Mouse (Mus musculus) embryonic facial prominence, embryonic 10.5 days (tissue): ENCODE data around the gene Fhod1. TPM values are rescaled to one million over a fixed set of nuclear protein-coding genes. Genes with fewer than 3 reads are reported as not detected.

Experiments used
- DNase-seq: peaks from one replicate; pipeline ENCODE4 v3.0.0-alpha.2; 2017; ENCODE audit warnings: low spot score
- H3K27ac ChIP-seq: fragments of 300-500 bp; sonication (generic); replicated peaks from 2 replicates; pipeline ENCODE4 v1.5.1; 2016; ENCODE audit warnings: mild to moderate bottlenecking
- H3K27me3 ChIP-seq: fragments of 300-500 bp; sonication (generic); replicated peaks from 2 replicates; pipeline ENCODE4 v1.6.1; 2016; ENCODE audit warnings: low read depth, mild to moderate bottlenecking; ENCODE audit not compliant: poor library complexity, severe bottlenecking
- H3K36me3 ChIP-seq: fragments of 300-500 bp; sonication (generic); replicated peaks from 2 replicates; pipeline ENCODE4 v1.6.1; 2016; ENCODE audit warnings: mild to moderate bottlenecking, moderate library complexity
- H3K4me1 ChIP-seq: fragments of 300-500 bp; sonication (generic); 2 replicates; pipeline ENCODE4 v1.6.1; 2016
- H3K4me3 ChIP-seq: fragments of 300-500 bp; sonication (generic); 2 replicates; pipeline ENCODE4 v1.5.1; 2016; ENCODE audit warnings: mild to moderate bottlenecking, moderate library complexity
- H3K9me3 ChIP-seq: fragments of 300-500 bp; sonication (generic); 2 replicates; pipeline ENCODE4 v1.6.1; 2016; ENCODE audit warnings: mild to moderate bottlenecking
- WGBS: fragments of 180-500 bp; shearing (Covaris S2); methylation state at CpG from one replicate; pipeline ENCODE4 v1.1.7; 2016; 5-methylcytosine and 5-hydroxymethylcytosine counted together
- polyA plus RNA-seq: library from polyadenylated mRNA; unstranded; fragments of >200 nt; fragmentation: Nextera tagmentation; extraction: Ambion mirVana; gene quantifications from 2 replicates; pipeline ENCODE4 v1.2.1, GENCODE M21; 2016

Fhod1 gene
- polyA plus RNA-seq, 1 experiment from 2014 or later, result 3.3 TPM

DNA sequence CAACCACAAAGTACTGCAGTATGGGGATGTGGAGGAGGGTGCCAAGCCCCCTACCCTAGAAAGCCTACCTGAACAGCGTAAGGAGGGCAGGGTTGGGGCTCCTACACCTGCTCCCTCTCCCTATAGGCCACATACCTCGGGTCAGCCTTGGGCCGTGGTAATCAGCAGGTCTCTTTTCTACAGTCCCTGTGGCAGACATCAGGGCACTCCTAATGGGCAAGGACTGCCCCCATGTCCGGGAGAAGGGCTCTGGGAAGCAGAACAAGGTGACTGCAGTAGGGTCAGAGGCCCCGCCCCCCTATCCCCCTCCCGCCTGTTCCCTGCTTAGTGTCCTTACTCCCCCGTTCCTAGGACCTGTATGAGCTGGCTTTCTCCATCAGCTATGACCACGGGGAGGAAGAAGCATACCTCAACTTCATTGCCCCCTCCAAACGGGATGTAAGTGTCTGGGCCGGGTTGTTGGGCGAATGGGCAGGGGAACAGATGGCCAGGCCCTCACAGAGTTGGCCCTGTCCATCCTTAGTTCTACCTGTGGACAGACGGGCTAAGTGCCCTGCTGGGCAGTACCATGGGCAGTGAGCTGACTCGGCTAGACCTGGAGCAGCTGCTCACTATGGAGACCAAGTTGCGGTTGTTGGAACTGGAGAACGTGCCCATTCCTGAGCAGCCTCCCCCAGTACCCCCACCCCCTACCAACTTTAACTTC lies 38.5 kb downstream of the Fhod1 start:
- 80% methylated on average over 15 of the region's 15 CpGs for WGBS
- H3K9me3 ChIP-seq, result no peaks in the 10 kb centered on the region
- H3K36me3 ChIP-seq, result peaks cover 87% of the 10 kb centered on the region
- H3K4me3 ChIP-seq, result no peak overlapping the region
- H3K4me1 ChIP-seq, result peaks cover 32% of the 10 kb centered on the region
- no peak overlapping the region for H3K27ac ChIP-seq
- H3K27me3 ChIP-seq, result no peaks in the 10 kb centered on the region
- no peak for DNase-seq

DNA sequence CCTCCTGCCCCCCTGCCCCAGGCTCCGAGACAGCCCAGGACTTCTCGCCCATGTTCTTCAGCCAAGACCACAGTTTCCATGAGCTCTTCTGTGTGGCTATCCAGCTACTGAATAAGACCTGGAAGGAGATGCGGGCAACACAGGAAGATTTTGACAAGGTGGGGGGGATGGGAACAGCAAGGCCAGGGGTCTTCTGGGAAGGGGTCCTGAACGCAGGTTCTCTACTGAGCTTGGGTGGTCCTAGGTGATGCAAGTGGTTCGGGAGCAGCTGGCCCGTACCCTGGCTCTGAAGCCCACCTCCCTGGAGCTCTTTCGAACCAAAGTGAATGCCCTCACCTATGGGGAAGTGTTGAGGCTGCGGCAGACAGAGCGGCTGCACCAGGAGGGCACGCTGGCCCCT lies 39.3 kb downstream of the Fhod1 start:
- H3K27ac ChIP-seq, result no peak overlapping the region
- no peaks in the 10 kb centered on the region for H3K9me3 ChIP-seq
- DNase-seq, result no peak
- H3K4me1 ChIP-seq, result peaks cover 27% of the 10 kb centered on the region
- no peaks in the 10 kb centered on the region for H3K27me3 ChIP-seq
- H3K36me3 ChIP-seq, result peaks cover 87% of the 10 kb centered on the region
- WGBS, result 94% methylated on average over 10 of the region's 10 CpGs
- no peak overlapping the region for H3K4me3 ChIP-seq

DNA sequence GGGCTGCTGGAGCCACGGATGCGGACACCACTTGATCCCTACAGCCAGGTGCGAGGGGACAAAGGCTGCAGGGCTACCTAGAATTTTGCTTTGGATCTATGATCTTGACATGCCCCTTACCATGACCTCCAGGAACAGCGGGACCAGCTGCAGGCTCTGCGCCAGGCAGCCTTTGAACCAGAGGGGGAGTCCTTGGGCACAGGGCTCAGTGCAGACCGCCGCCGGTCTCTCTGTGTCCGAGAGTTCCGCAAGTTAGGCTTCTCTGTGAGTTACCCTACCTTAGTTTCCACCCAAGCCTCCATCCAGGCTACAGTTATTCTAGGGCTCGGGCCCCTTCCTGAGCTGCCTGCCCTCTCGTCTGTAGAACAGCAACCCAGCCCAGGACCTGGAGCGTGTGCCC lies 40.1 kb downstream of the Fhod1 start:
- H3K4me1 ChIP-seq, result peaks cover 27% of the 10 kb centered on the region
- WGBS, result 93% methylated on average over 13 of the region's 13 CpGs
- peaks cover 87% of the 10 kb centered on the region for H3K36me3 ChIP-seq
- no peaks in the 10 kb centered on the region for H3K9me3 ChIP-seq
- H3K4me3 ChIP-seq, result no peak overlapping the region
- DNase-seq, result no peak
- no peaks in the 10 kb centered on the region for H3K27me3 ChIP-seq
- no peak overlapping the region for H3K27ac ChIP-seq

DNA sequence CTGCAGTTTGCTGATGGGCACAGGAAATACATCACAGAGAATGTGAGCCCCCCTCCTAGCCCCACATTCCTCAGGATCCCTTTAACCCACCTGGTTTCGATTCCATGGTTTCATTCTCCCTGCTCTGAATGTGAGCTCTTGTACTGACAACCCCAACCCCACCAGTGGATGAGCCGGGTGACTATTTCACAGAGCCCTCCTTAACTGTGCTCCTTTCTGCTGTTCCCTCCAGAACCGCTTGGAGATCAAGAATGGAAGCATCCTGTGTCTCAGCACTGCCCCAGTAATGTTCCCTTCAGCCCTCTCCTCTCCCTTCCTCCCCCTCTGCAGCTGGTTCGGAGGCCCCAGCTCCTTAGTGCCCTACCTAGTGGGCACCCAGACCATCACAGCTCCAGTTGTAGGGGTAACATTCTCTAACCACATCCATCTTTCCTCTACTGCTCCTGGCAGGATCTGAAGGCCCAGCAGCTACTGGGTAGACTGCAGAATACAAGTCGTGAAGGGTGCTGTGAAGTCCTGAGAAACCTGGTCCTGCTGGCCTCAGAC lies 41.5 kb downstream of the Fhod1 start:
- peak overlapping the region; percentile 80 for H3K27ac ChIP-seq
- WGBS, result 55% methylated on average over 5 of the region's 5 CpGs
- H3K27me3 ChIP-seq, result no peaks in the 10 kb centered on the region
- peaks cover 87% of the 10 kb centered on the region for H3K36me3 ChIP-seq
- no peaks in the 10 kb centered on the region for H3K9me3 ChIP-seq
- peaks cover 27% of the 10 kb centered on the region for H3K4me1 ChIP-seq
- DNase-seq, result no peak
- peak overlapping the region; percentile 53 for H3K4me3 ChIP-seq

DNA sequence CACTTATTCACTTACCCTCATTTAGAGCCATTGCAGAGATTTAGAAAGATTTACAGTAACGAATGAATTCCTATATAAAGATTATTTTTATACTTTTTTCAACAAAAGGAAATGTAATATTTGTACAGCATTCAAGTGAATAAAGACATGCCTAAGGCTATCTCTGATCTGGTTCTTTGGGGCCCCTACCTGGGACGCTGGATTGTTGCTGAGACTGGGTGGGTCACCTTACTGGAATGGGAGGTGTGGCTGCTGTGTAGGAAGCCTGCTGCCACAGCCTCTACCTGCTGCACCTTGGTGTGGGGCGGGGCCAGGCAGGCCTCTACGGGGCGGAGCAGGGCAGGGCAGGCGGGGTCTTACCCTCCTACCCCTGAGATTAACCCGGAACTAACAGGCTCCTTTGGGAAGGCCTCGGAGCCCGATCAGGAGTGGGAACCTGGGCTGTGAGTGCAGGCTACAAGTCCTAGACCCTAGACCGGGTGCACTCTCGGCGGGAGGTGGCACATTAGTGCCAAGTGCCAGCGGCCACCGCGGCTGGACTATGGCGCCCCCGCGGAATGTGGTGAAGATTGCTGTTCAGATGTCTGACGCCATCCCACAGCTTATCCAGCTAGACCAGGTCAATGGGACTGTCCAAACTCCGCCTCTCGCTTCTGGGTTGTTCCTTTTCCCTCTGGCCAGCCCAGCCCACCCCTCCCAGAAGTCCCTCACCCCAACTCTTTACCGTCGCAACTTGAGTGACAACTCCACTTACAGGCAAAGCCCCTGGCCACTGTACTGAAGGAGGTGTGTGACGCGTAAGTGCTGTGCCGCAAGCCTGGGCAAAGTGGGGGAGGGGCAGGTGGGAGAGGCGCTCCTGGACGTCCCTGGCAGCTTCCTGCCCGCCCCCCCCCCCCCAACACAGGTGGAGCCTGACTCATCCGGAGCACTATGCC lies 42.3 kb downstream of the Fhod1 start, which contains the start of gene Elmo3:
Elmo3 (plus strand) TSS at position 391 of the 935 bp plus-strand sequence.
- Histone ChIP-seq H3K36me3 (peaks cover 87% of the 10 kb centered on the region), H3K4me3 (peak within 1 kb of the TSS; percentile 53), H3K27ac (peak within 1 kb of the TSS; percentile 80), H3K4me1 (peaks cover 27% of the 10 kb centered on the region), H3K27me3 (no peaks in the 10 kb centered on the region), H3K9me3 (no peaks in the 10 kb centered on the region)
- WGBS, result 7% methylated on average over 29 of the region's 30 CpGs
- peak; percentile 74 for DNase-seq

DNA sequence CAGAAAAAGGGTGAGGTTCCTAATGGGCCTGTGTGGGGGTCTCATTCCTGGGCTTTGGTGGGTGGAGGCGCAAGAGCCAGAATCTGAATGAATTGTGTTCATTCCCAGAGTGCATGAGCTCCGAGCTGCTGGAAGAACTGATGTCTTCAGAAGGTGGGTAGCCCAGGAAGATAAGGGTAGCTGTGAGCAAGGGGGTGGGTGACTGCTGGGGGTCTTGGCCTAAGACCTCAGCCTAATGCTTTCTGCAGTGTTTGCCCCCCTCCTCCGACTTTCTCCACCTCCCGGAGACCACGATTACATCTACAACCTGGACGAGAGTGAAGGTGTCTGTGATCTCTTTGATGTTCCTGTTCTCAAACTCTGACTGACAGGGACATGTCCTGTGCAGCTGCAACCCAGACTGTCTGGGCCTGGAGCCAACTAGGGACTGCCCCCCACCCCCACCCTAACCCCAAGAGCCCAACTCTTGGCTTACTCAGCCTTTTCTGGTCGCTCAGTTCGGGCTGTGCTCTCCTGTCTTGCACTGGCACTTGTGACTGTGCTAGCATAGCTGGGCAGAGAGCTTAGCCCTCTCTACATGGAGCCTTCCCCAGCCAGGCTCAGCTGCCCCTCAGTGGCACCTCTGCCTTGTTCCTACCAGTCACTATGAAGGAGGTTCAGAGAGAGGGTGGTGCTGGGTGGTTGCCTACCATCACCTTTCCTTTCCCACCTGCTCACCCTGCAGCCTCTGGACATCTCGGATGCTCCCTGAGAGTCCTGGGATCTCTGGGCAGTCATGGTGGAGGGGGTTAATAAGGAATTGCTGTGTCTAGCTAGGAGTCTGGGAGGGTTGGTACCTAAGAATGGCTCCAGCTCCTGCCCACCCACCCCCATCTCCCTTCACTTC lies 43.2 kb downstream of the Fhod1 start:
- peaks cover 27% of the 10 kb centered on the region for H3K4me1 ChIP-seq
- H3K27ac ChIP-seq, result no peak overlapping the region
- WGBS, result 83% methylated on average over 9 of the region's 9 CpGs
- H3K4me3 ChIP-seq, result no peak overlapping the region
- H3K36me3 ChIP-seq, result peaks cover 87% of the 10 kb centered on the region
- DNase-seq, result no peak
- no peaks in the 10 kb centered on the region for H3K9me3 ChIP-seq
- no peaks in the 10 kb centered on the region for H3K27me3 ChIP-seq

DNA sequence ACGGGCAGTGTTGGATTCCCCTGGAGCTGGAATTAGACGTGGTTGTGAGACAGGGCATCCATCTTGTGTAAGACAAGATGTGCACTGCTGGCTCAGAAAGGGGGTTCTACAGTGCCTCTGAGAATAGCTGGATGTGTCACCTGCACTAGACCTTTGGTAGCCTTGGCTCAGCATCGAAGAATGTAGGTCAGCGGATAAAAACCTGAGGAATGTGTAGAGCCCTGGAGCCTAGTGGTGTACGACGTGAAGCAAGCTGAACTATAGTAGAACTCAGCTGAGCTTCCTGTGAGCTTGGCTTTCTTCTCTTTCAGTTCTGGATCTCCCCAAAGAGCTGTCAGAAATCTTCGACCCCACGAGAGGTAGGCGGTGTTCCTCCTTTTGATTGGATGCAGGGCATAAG lies 43.9 kb downstream of the Fhod1 start:
- WGBS, result 86% methylated on average over 9 of the region's 9 CpGs
- peaks cover 31% of the 10 kb centered on the region for H3K4me1 ChIP-seq
- peaks cover 86% of the 10 kb centered on the region for H3K36me3 ChIP-seq
- H3K27me3 ChIP-seq, result no peaks in the 10 kb centered on the region
- no peak overlapping the region for H3K4me3 ChIP-seq
- no peak for DNase-seq
- H3K9me3 ChIP-seq, result no peaks in the 10 kb centered on the region
- no peak overlapping the region for H3K27ac ChIP-seq

DNA sequence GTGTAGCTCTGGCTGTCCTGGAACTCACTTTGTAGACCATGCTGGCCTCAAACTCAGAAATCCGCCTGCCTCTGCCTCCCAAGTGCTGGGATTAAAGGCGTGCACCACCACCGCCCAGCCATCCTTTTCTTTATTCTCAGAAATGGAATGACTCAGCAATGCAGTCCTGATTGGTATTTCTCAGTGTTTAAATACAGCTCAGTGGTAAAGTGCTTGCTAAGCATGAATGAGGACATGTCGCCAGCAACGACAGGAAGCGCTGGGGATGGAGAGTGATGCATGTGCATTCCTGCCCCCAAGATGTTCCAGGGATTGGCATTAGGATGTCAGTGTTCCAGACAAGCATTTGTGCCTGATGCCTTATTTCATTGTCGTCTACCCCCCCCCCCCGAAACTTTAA lies 44.4 kb downstream of the Fhod1 start:
- DNase-seq, result no peak
- H3K36me3 ChIP-seq, result peaks cover 86% of the 10 kb centered on the region
- H3K27ac ChIP-seq, result no peak overlapping the region
- no peak overlapping the region for H3K4me3 ChIP-seq
- no peaks in the 10 kb centered on the region for H3K9me3 ChIP-seq
- H3K4me1 ChIP-seq, result peaks cover 35% of the 10 kb centered on the region
- 87% methylated on average over 8 of the region's 8 CpGs for WGBS
- H3K27me3 ChIP-seq, result no peaks in the 10 kb centered on the region

DNA sequence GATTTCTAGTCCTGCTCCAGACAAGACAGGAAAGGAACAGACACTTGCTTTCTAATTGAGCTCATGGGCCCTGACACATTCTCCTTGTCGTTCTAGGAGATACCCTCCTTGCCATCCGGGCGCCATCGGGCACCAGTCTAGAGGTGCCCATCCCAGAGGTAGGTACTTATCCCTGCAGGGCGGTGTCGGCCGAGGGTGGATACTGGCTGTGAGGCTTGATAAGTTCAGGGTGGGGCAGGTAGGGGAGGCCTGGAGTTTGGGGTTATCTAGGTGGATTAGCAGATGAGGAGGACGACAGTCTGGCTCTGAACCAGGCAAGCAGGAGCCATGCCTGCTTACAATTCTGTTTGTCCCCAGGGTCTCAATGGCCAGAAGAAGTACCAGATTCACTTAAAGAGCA lies 47.8 kb downstream of the Fhod1 start:
- Histone ChIP-seq H3K27ac (no peak overlapping the region), H3K36me3 (peaks cover 64% of the 10 kb centered on the region), H3K9me3 (no peaks in the 10 kb centered on the region), H3K4me3 (no peak overlapping the region), H3K4me1 (peaks cover 29% of the 10 kb centered on the region), H3K27me3 (peaks cover 4% of the 10 kb centered on the region; the same call in 1 of the 2 replicates)
- DNase-seq, result no peak
- 92% methylated on average over 8 of the region's 8 CpGs for WGBS

DNA sequence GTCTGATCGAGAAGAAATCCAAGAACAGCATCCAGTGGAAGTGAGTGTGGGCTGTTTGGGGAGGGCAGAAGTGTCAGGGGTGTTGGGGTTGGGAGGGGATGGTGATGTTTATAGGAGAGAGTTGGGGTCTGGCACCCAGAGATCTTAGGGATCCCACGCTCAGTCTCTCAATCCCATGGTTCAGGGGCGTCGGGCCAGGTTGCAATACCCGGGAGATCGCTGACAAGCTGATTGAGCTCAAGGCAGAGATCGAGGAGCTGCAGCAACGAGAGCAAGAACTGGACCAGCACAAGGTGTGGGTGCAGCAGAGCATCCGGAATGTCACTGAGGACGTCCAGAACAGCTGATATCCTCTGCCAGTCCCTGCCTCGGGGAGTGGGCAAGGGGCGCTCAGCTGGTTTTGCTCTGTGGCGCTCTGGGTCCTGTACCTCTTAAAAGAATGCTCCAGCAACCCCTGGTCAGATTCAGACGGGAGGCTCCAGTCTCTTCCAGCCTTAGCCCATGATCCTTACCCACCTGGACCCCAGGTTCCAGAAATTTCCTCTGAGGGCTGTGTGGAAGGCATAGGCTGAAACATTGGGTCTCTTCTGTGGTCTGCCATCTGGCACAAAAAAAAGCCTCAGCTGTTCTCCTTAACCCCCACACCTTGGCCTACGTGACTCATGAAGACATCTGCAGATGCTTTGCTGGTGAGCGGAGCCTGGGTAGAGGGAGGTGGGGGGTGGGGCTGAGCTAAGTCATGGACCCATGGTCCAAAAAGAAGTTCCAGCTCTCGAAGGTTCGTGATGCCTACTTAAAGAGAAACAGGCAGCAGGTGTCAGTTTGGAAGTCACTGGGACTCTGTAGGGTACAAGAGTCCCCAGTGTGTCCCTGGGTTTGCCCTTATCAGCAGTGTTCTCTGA lies 49.2 kb downstream of the Fhod1 start:
- Histone ChIP-seq H3K9me3 (no peaks in the 10 kb centered on the region), H3K27ac (peak overlapping the region; percentile 90), H3K4me1 (peaks cover 21% of the 10 kb centered on the region), H3K4me3 (peak overlapping the region; percentile 97), H3K36me3 (peaks cover 51% of the 10 kb centered on the region), H3K27me3 (peaks cover 8% of the 10 kb centered on the region; the same call in 1 of the 2 replicates)
- WGBS, result 65% methylated on average over 18 of the region's 18 CpGs
- no peak for DNase-seq

DNA sequence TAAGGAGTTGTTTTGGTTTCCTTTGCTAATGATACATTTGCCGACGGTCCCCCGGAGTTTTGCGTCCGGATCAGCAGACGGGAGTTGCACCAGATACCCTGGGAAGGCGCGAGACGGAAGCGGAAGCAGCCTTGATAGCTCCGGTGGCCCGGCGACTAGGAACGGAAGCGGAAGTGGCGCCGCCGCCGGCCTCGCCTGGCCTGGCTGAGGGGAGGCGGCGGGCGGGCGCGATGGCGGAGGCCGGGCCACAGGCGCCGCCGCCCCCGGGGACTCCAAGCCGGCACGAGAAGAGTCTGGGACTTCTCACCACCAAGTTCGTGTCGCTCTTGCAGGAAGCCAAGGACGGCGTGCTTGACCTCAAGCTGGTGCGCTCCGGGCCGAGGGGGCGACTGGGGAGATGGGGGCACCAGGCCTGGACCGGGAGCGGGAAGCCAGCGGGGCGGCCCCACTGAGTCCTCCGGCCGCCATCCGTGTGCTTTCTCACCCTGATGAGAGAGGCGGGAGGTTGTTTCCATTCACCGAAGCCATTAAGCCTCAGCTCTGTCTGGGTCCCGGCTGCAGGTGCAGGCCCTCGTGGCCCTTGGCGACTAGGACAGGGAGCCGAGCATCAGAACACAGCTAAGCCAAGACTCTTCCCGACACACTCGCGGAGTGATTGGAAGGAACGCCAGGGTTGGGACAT lies 50.1 kb downstream of the Fhod1 start, which contains the start of gene E2f4:
E2f4 (plus strand) TSS at position 153 of the 682 bp plus-strand sequence.
- H3K9me3 ChIP-seq, result no peaks in the 10 kb centered on the region
- peak within 1 kb of the TSS; percentile 90 for H3K27ac ChIP-seq
- H3K36me3 ChIP-seq, result peaks cover 41% of the 10 kb centered on the region
- peak within 1 kb of the TSS; percentile 97 for H3K4me3 ChIP-seq
- DNase-seq, result peak; percentile 96
- peaks cover 18% of the 10 kb centered on the region for H3K27me3 ChIP-seq
- under 1% methylated on average over 58 of the region's 58 CpGs for WGBS
- H3K4me1 ChIP-seq, result peaks cover 21% of the 10 kb centered on the region
